Mouse (Mus musculus): Measurements from ENCODE around the gene Npas2. TPM values are rescaled to one million over a fixed set of nuclear protein-coding genes. Genes with fewer than 3 reads are reported as not detected.

The Npas2 gene
- polyA plus RNA-seq, 1 experiment: 9.6 TPM

GRCm38 (mm10) chr1:39298294-39298693 lies 104.8 kb downstream of the Npas2 start:
- no peaks in the 10 kb centered on the region for H3K4me1 ChIP-seq (ENCODE audit: control insufficient read depth, insufficient read depth, low read length)
- WGBS: 91% methylated on average over 9 of the region's 9 CpGs
- no peak for DNase-seq
- no peak overlapping the region for H3K4me3 ChIP-seq (replicated peaks; ENCODE audit: extremely low read depth, low read depth, low read length)
- TF ChIP-seq POLR2A (IDR thresholded peaks at IDR 0.05; ENCODE audit: borderline replicate concordance, extremely low read depth, low read depth, low read length) (no peak), CTCF (IDR thresholded peaks at IDR 0.05; ENCODE audit: insufficient read depth, low read length) (no peak)

- TF ChIP-seq POLR2A (IDR thresholded peaks at IDR 0.05; ENCODE audit: borderline replicate concordance, extremely low read depth, low read depth, low read length): no peak
- TF ChIP-seq CTCF (IDR thresholded peaks at IDR 0.05; ENCODE audit: insufficient read depth, low read length): no peak
These were observed 106.7 kb downstream of the Npas2 start for GRCm38 (mm10) chr1:39300243-39300642.

GRCm38 (mm10) chr1:39300676-39301075 lies 107.1 kb downstream of the Npas2 start:
- DNase-seq: no peak
- Histone ChIP-seq H3K4me1 (ENCODE audit: control insufficient read depth, insufficient read depth, low read length) (no peaks in the 10 kb centered on the region), H3K4me3 (replicated peaks; ENCODE audit: extremely low read depth, low read depth, low read length) (no peak overlapping the region)
- TF ChIP-seq POLR2A (IDR thresholded peaks at IDR 0.05; ENCODE audit: borderline replicate concordance, extremely low read depth, low read depth, low read length): no peak
- no peak for TF ChIP-seq CTCF (IDR thresholded peaks at IDR 0.05; ENCODE audit: insufficient read depth, low read length)
- 93% methylated on average over 6 of the region's 6 CpGs for WGBS

More at GRCm38 (mm10) chr1:39300243-39300642, 106.7 kb downstream of the Npas2 start:
- Histone ChIP-seq H3K4me3 (replicated peaks; ENCODE audit: extremely low read depth, low read depth, low read length) (no peak overlapping the region), H3K4me1 (ENCODE audit: control insufficient read depth, insufficient read depth, low read length) (no peaks in the 10 kb centered on the region)
- DNase-seq: no peak
- 92% methylated on average over 9 of the region's 9 CpGs for WGBS

GRCm38 (mm10) chr1:39302246-39302645 lies 108.7 kb downstream of the Npas2 start:
- 74% methylated on average over 7 of the region's 7 CpGs for WGBS
- DNase-seq: no peak
- H3K4me1 ChIP-seq (ENCODE audit: control insufficient read depth, insufficient read depth, low read length): no peaks in the 10 kb centered on the region
- no peak overlapping the region for H3K4me3 ChIP-seq (replicated peaks; ENCODE audit: extremely low read depth, low read depth, low read length)
- no peak for TF ChIP-seq POLR2A (IDR thresholded peaks at IDR 0.05; ENCODE audit: borderline replicate concordance, extremely low read depth, low read depth, low read length)

- no peak for DNase-seq
- WGBS: 50% methylated on average over 4 of the region's 4 CpGs
- Histone ChIP-seq H3K4me1 (ENCODE audit: control insufficient read depth, insufficient read depth, low read length) (no peaks in the 10 kb centered on the region), H3K4me3 (replicated peaks; ENCODE audit: extremely low read depth, low read depth, low read length) (no peak overlapping the region)
- TF ChIP-seq POLR2A (IDR thresholded peaks at IDR 0.05; ENCODE audit: borderline replicate concordance, extremely low read depth, low read depth, low read length) (no peak), CTCF (IDR thresholded peaks at IDR 0.05; ENCODE audit: insufficient read depth, low read length) (no peak)
These were observed 109.6 kb downstream of the Npas2 start for GRCm38 (mm10) chr1:39303054-39303649.

GRCm38 (mm10) chr1:39307291-39307690 lies 113.8 kb downstream of the Npas2 start:
- DNase-seq: no peak
- TF ChIP-seq CTCF (IDR thresholded peaks at IDR 0.05; ENCODE audit: insufficient read depth, low read length) (no peak), POLR2A (IDR thresholded peaks at IDR 0.05; ENCODE audit: borderline replicate concordance, extremely low read depth, low read depth, low read length) (no peak)
- Histone ChIP-seq H3K4me3 (replicated peaks; ENCODE audit: extremely low read depth, low read depth, low read length) (no peak overlapping the region), H3K4me1 (ENCODE audit: control insufficient read depth, insufficient read depth, low read length) (no peaks in the 10 kb centered on the region)

- Histone ChIP-seq H3K4me3 (replicated peaks; ENCODE audit: extremely low read depth, low read depth, low read length) (no peak overlapping the region), H3K4me1 (ENCODE audit: control insufficient read depth, insufficient read depth, low read length) (no peaks in the 10 kb centered on the region)
- DNase-seq: no peak
- 52% methylated on average over 2 of the region's 2 CpGs for WGBS
- TF ChIP-seq POLR2A (IDR thresholded peaks at IDR 0.05; ENCODE audit: borderline replicate concordance, extremely low read depth, low read depth, low read length) (no peak), CTCF (IDR thresholded peaks at IDR 0.05; ENCODE audit: insufficient read depth, low read length) (no peak)
These were observed 114.4 kb downstream of the Npas2 start for GRCm38 (mm10) chr1:39307971-39308370.

GRCm38 (mm10) chr1:39309548-39309947 lies 116.0 kb downstream of the Npas2 start:
- H3K4me1 ChIP-seq (ENCODE audit: control insufficient read depth, insufficient read depth, low read length): no peaks in the 10 kb centered on the region
- TF ChIP-seq POLR2A (IDR thresholded peaks at IDR 0.05; ENCODE audit: borderline replicate concordance, extremely low read depth, low read depth, low read length) (no peak), CTCF (IDR thresholded peaks at IDR 0.05; ENCODE audit: insufficient read depth, low read length) (no peak)
- no peak overlapping the region for H3K4me3 ChIP-seq (replicated peaks; ENCODE audit: extremely low read depth, low read depth, low read length)
- no peak for DNase-seq
- WGBS: 55% methylated on average over 7 of the region's 7 CpGs

GRCm38 (mm10) chr1:39312345-39312967 lies 118.9 kb downstream of the Npas2 start:
- no peak for DNase-seq
- TF ChIP-seq CTCF (IDR thresholded peaks at IDR 0.05; ENCODE audit: insufficient read depth, low read length): no peak
- no peak for TF ChIP-seq POLR2A (IDR thresholded peaks at IDR 0.05; ENCODE audit: borderline replicate concordance, extremely low read depth, low read depth, low read length)
- WGBS: 92% methylated on average over 25 of the region's 25 CpGs
- Histone ChIP-seq H3K4me1 (ENCODE audit: control insufficient read depth, insufficient read depth, low read length) (no peaks in the 10 kb centered on the region), H3K4me3 (replicated peaks; ENCODE audit: extremely low read depth, low read depth, low read length) (no peak overlapping the region)

Measured in lung, adult 2 months (tissue).